Mouse (Mus musculus) neural tube, embryonic 11.5 days (tissue): ENCODE results near the gene Cdh23. TPM values are rescaled to one million over a fixed set of nuclear protein-coding genes. Genes with fewer than 3 reads are reported as not detected.

Source experiments
- ATAC-seq: fragments of 200-750 bp; cut with Nextera tagmentation; 2 replicates; pipeline ENCODE4 v1.8.0; 2017; ENCODE audit warnings: moderate number of reproducible peaks, mild to moderate bottlenecking, moderate TSS enrichment, moderate library complexity; ENCODE audit not compliant: insufficient read depth, low FRiP score, low TSS enrichment
- DNase-seq: peaks from one replicate; pipeline ENCODE4 v3.0.0-alpha.2; 2015; ENCODE audit warnings: low spot score
- H3K27ac ChIP-seq: fragments of 300-500 bp; sonication (generic); 2 replicates; pipeline ENCODE4 v1.5.1; 2014; ENCODE audit warnings: low read depth, mild to moderate bottlenecking, low read length
- H3K27me3 ChIP-seq: fragments of 300-500 bp; sonication (generic); 2 replicates; pipeline ENCODE4 v1.6.1; 2014; ENCODE audit warnings: mild to moderate bottlenecking, low read length, mixed read lengths; ENCODE audit not compliant: control insufficient read depth, insufficient read depth
- H3K36me3 ChIP-seq: fragments of 300-500 bp; sonication (generic); 2 replicates; pipeline ENCODE4 v1.6.1; 2014; ENCODE audit warnings: mild to moderate bottlenecking, low read length, moderate library complexity, mixed read lengths; ENCODE audit not compliant: control insufficient read depth, insufficient read depth
- H3K4me1 ChIP-seq: fragments of 300-500 bp; sonication (generic); 2 replicates; pipeline ENCODE4 v1.6.1; 2014; ENCODE audit warnings: low read length, mixed read lengths; ENCODE audit not compliant: control insufficient read depth, insufficient read depth
- H3K4me2 ChIP-seq: fragments of 300-500 bp; sonication (generic); 2 replicates; pipeline ENCODE4 v1.6.1; 2014; ENCODE audit warnings: low read depth, mild to moderate bottlenecking, moderate library complexity
- H3K4me3 ChIP-seq: fragments of 300-500 bp; sonication (generic); 2 replicates; pipeline ENCODE4 v1.5.1; 2014; ENCODE audit warnings: low read depth, low read length
- H3K9ac ChIP-seq: fragments of 300-500 bp; sonication (generic); 2 replicates; pipeline ENCODE4 v1.6.1; 2014; ENCODE audit warnings: mild to moderate bottlenecking, low read length
- H3K9me3 ChIP-seq: fragments of 300-500 bp; sonication (generic); 2 replicates; pipeline ENCODE4 v1.6.1; 2016; ENCODE audit warnings: low read length; ENCODE audit not compliant: control insufficient read depth
- WGBS: fragments of 180-500 bp; shearing (Covaris S2); extraction: QIAGEN DNeasy Blood & Tissue Kit; methylation state at CpG from one replicate; pipeline ENCODE4 v1.1.7; 2014; 5-methylcytosine and 5-hydroxymethylcytosine counted together
- polyA plus RNA-seq: library from polyadenylated mRNA; unstranded; fragments of >200 nt; fragmentation: Nextera tagmentation; extraction: Ambion mirVana; gene quantifications from 2 replicates; pipeline ENCODE4 v1.2.1, GENCODE M21; 2014

Cdh23 gene
- polyA plus RNA-seq, 1 experiment from 2014 or later = 0.50 TPM

- Histone ChIP-seq H3K4me1 (no peaks in the 10 kb centered on the region), H3K4me2 (no peak overlapping the region), H3K36me3 (no peaks in the 10 kb centered on the region), H3K27ac (no peak overlapping the region), H3K4me3 (no peak overlapping the region), H3K9ac (no peak overlapping the region), H3K9me3 (no peaks in the 10 kb centered on the region), H3K27me3 (no peaks in the 10 kb centered on the region)
- DNase-seq (no peak), ATAC-seq (no peak)
- WGBS = 73% methylated on average over 5 of the region's 5 CpGs
Observed at GRCm38 (mm10) chr10:60395605-60396004, 300.7 kb downstream of the Cdh23 start.

- Histone ChIP-seq H3K4me3 (no peak overlapping the region), H3K27me3 (no peaks in the 10 kb centered on the region), H3K4me1 (no peaks in the 10 kb centered on the region), H3K36me3 (no peaks in the 10 kb centered on the region), H3K9ac (no peak overlapping the region), H3K4me2 (no peak overlapping the region), H3K9me3 (no peaks in the 10 kb centered on the region), H3K27ac (no peak overlapping the region)
- no peak for ATAC-seq
- no peak for DNase-seq
- WGBS = 84% methylated on average over 7 of the region's 7 CpGs
Observed at GRCm38 (mm10) chr10:60394936-60395335, 301.4 kb downstream of the Cdh23 start.

GRCm38 (mm10) chr10:60391661-60392060 lies 304.6 kb downstream of the Cdh23 start:
- no peak overlapping the region for H3K9ac ChIP-seq
- H3K4me2 ChIP-seq = no peak overlapping the region
- no peak for DNase-seq
- no peaks in the 10 kb centered on the region for H3K9me3 ChIP-seq
- H3K27me3 ChIP-seq = no peaks in the 10 kb centered on the region
- 92% methylated on average over 9 of the region's 9 CpGs for WGBS
- ATAC-seq = no peak
- no peaks in the 10 kb centered on the region for H3K4me1 ChIP-seq
- H3K27ac ChIP-seq = no peak overlapping the region
- H3K4me3 ChIP-seq = no peak overlapping the region
- H3K36me3 ChIP-seq = no peaks in the 10 kb centered on the region

- H3K4me3 ChIP-seq = no peak overlapping the region
- no peaks in the 10 kb centered on the region for H3K9me3 ChIP-seq
- 61% methylated on average over 5 of the region's 5 CpGs for WGBS
- H3K4me1 ChIP-seq = no peaks in the 10 kb centered on the region
- H3K27me3 ChIP-seq = no peaks in the 10 kb centered on the region
- H3K4me2 ChIP-seq = no peak overlapping the region
- no peak for DNase-seq
- H3K9ac ChIP-seq = no peak overlapping the region
- no peak for ATAC-seq
- no peak overlapping the region for H3K27ac ChIP-seq
- no peaks in the 10 kb centered on the region for H3K36me3 ChIP-seq
Observed at GRCm38 (mm10) chr10:60390904-60391420, 305.3 kb downstream of the Cdh23 start.

GRCm38 (mm10) chr10:60390177-60390903 lies 305.9 kb downstream of the Cdh23 start:
- Histone ChIP-seq H3K36me3 (no peaks in the 10 kb centered on the region), H3K9me3 (no peaks in the 10 kb centered on the region), H3K9ac (no peak overlapping the region), H3K4me2 (no peak overlapping the region), H3K4me3 (no peak overlapping the region), H3K27ac (no peak overlapping the region), H3K4me1 (no peaks in the 10 kb centered on the region), H3K27me3 (no peaks in the 10 kb centered on the region)
- 35% methylated on average over 6 of the region's 6 CpGs for WGBS
- no peak for ATAC-seq
- no peak for DNase-seq

GRCm38 (mm10) chr10:60389447-60389865 lies 306.8 kb downstream of the Cdh23 start:
- H3K4me3 ChIP-seq = no peak overlapping the region
- ATAC-seq (no peak), DNase-seq (no peak)
- H3K4me1 ChIP-seq = no peaks in the 10 kb centered on the region
- 57% methylated on average over 9 of the region's 9 CpGs for WGBS
- H3K27ac ChIP-seq = no peak overlapping the region
- H3K27me3 ChIP-seq = no peaks in the 10 kb centered on the region
- H3K4me2 ChIP-seq = no peak overlapping the region
- no peaks in the 10 kb centered on the region for H3K36me3 ChIP-seq
- H3K9me3 ChIP-seq = no peaks in the 10 kb centered on the region
- no peak overlapping the region for H3K9ac ChIP-seq

- WGBS = 86% methylated on average over 2 of the region's 2 CpGs
- Histone ChIP-seq H3K4me1 (no peaks in the 10 kb centered on the region), H3K9me3 (no peaks in the 10 kb centered on the region), H3K4me2 (no peak overlapping the region), H3K27ac (no peak overlapping the region), H3K4me3 (no peak overlapping the region), H3K36me3 (no peaks in the 10 kb centered on the region), H3K27me3 (no peaks in the 10 kb centered on the region), H3K9ac (no peak overlapping the region)
- no peak for ATAC-seq
- DNase-seq = no peak
Observed at GRCm38 (mm10) chr10:60388332-60388731, 308.0 kb downstream of the Cdh23 start.

- no peaks in the 10 kb centered on the region for H3K36me3 ChIP-seq
- H3K27me3 ChIP-seq = no peaks in the 10 kb centered on the region
- H3K27ac ChIP-seq = no peak overlapping the region
- no peak overlapping the region for H3K9ac ChIP-seq
- ATAC-seq = no peak
- no peaks in the 10 kb centered on the region for H3K4me1 ChIP-seq
- DNase-seq = no peak
- 75% methylated on average over 10 of the region's 10 CpGs for WGBS
- H3K9me3 ChIP-seq = no peaks in the 10 kb centered on the region
- no peak overlapping the region for H3K4me2 ChIP-seq
- H3K4me3 ChIP-seq = no peak overlapping the region
Observed at GRCm38 (mm10) chr10:60381142-60381925, 315.0 kb downstream of the Cdh23 start.
